Mouse (Mus musculus) heart, embryonic 16.5 days (tissue): ENCODE measurements around the gene B3galt5. TPM values are rescaled to one million over a fixed set of nuclear protein-coding genes. Genes with fewer than 3 reads are reported as not detected.

ENCODE experiments used
- ATAC-seq: fragments of 200-750 bp; cut with Nextera tagmentation; replicated peaks from 2 replicates; pipeline ENCODE4 v1.8.0; 2017; ENCODE audit warnings: moderate number of reproducible peaks; ENCODE audit not compliant: insufficient read depth, low FRiP score; ENCODE audit errors: extremely low read depth
- H3K27ac ChIP-seq: fragments of 300-500 bp; sonication (generic); 2 replicates; pipeline ENCODE4 v1.5.1; 2014; ENCODE audit warnings: mild to moderate bottlenecking, low read length, control low read depth, moderate library complexity
- H3K27me3 ChIP-seq: fragments of 300-500 bp; sonication (generic); 2 replicates; pipeline ENCODE4 v1.6.1; 2014; ENCODE audit warnings: low read length, mixed read lengths; ENCODE audit not compliant: control insufficient read depth, insufficient read depth
- H3K36me3 ChIP-seq: fragments of 300-500 bp; sonication (generic); 2 replicates; pipeline ENCODE4 v1.6.1; 2014; ENCODE audit not compliant: control insufficient read depth, insufficient read depth
- H3K4me1 ChIP-seq: fragments of 300-500 bp; sonication (generic); 2 replicates; pipeline ENCODE4 v1.6.1; 2014; ENCODE audit warnings: low read length, mixed read lengths; ENCODE audit not compliant: control insufficient read depth, insufficient read depth
- H3K4me2 ChIP-seq: fragments of 300-500 bp; sonication (generic); 2 replicates; pipeline ENCODE4 v1.6.1; 2014; ENCODE audit warnings: low read depth, mild to moderate bottlenecking, control low read depth, low read length
- H3K4me3 ChIP-seq: fragments of 300-500 bp; sonication (generic); 2 replicates; pipeline ENCODE4 v1.5.1; 2014; ENCODE audit warnings: mild to moderate bottlenecking, control low read depth, low read length
- H3K9ac ChIP-seq: fragments of 300-500 bp; sonication (generic); 2 replicates; pipeline ENCODE4 v1.6.1; 2014; ENCODE audit warnings: low read length, control low read depth
- H3K9me3 ChIP-seq: fragments of 300-500 bp; sonication (generic); replicated peaks from 2 replicates; pipeline ENCODE4 v1.6.1; 2016; ENCODE audit warnings: low read length; ENCODE audit not compliant: control insufficient read depth
- WGBS: fragments of 180-500 bp; shearing (Covaris S2); extraction: QIAGEN DNeasy Blood & Tissue Kit; methylation state at CpG from one replicate; pipeline ENCODE4 v1.1.7; 2014; 5-methylcytosine and 5-hydroxymethylcytosine counted together
- polyA plus RNA-seq: library from polyadenylated mRNA; unstranded; fragments of >200 nt; fragmentation: Nextera tagmentation; extraction: Ambion mirVana; gene quantifications from 2 replicates; pipeline ENCODE4 v1.2.1, GENCODE M21; 2015

The B3galt5 gene
- polyA plus RNA-seq, 1 experiment from 2014 or later: 0.70 TPM

- H3K36me3 ChIP-seq: no peaks in the 10 kb centered on the region
- H3K27ac ChIP-seq: no peak overlapping the region
- H3K4me3 ChIP-seq: no peak overlapping the region
- no peaks in the 10 kb centered on the region for H3K4me1 ChIP-seq
- no peak for ATAC-seq
- 87% methylated on average over 11 of the region's 11 CpGs for WGBS
- no peaks in the 10 kb centered on the region for H3K9me3 ChIP-seq
- H3K4me2 ChIP-seq: no peak overlapping the region
- H3K27me3 ChIP-seq: no peaks in the 10 kb centered on the region
- H3K9ac ChIP-seq: no peak overlapping the region
These were observed 129.3 kb downstream of the B3galt5 start for GRCm38 (mm10) chr16:96364870-96365269.

Other genes starting within 250 kb of the B3galt5 start
- 66.3 and 75.8 TPM in 2 replicates for gene Psmg1, start 244.8 kb upstream of the B3galt5 start, polyA plus RNA-seq
- gene Brwd1, start 153.3 kb upstream of the B3galt5 start, polyA plus RNA-seq: 67.4 and 68.3 TPM in 2 replicates
- gene Hmgn1, start 108.1 kb upstream of the B3galt5 start, polyA plus RNA-seq: 250 and 264 TPM in 2 replicates
- gene Wrb, start 90.4 kb upstream of the B3galt5 start, polyA plus RNA-seq: 52.4 and 53.3 TPM in 2 replicates
- gene Lca5l, start 43.5 kb upstream of the B3galt5 start, polyA plus RNA-seq: 1.2 TPM in 2 replicates
- 523 and 531 TPM in 2 replicates for gene Sh3bgr, start 35.4 kb upstream of the B3galt5 start, polyA plus RNA-seq
- gene Itgb2l, start 207.8 kb downstream of the B3galt5 start, polyA plus RNA-seq: 0.07 and 0.11 TPM in 2 replicates
- gene Pcp4, start 231.8 kb downstream of the B3galt5 start, polyA plus RNA-seq: 1.3 and 1.4 TPM in 2 replicates